ENCODE assay signal across 34 mouse cellular contexts in genomic region chr10:63472473-63472872, GRCm38 (mm10). TPM values are rescaled to one million over a fixed set of nuclear protein-coding genes. Genes with fewer than 3 reads are reported as not detected.
DNase-seq lines count a peak whose midpoint lies in the region; ATAC-seq and TF ChIP-seq lines count a peak whose summit lies in the region.
"Had no signal": no experiment of that assay in that cellular context is flagged by ENCODE, and none has a peak within 500 bp of the region (broad histone marks: within the 10 kb centered on the region; RNA-seq: fewer than 3 reads in every experiment).

No protein-coding gene starts in this region.

- H3K9me3 ChIP-seq in heart, embryonic 13.5 days: no peaks in the 10 kb centered on the region
- H3K9me3 ChIP-seq in kidney, postnatal 0 days (replicated peaks; ENCODE audit: low read length): no peaks in the 10 kb centered on the region
- H3K9me3 ChIP-seq in neural tube, embryonic 13.5 days: no peaks in the 10 kb centered on the region
- H3K9me3 ChIP-seq: embryonic facial prominence, embryonic 13.5 days; forebrain, embryonic 13.5 days; G1E; hindbrain, embryonic 15.5 days; intestine, embryonic 15.5 days; liver, embryonic 13.5 days had no signal

- ATAC-seq in heart, embryonic 13.5 days (ENCODE audit: extremely low read depth, insufficient number of reproducible peaks, low FRiP score, low TSS enrichment): no peak
- no peak for ATAC-seq in kidney, postnatal 0 days (replicated peaks; ENCODE audit: low FRiP score, low read depth)
- peak; percentile 77 for ATAC-seq in neural tube, embryonic 13.5 days (ENCODE audit: low read depth)
- ATAC-seq: forebrain, embryonic 13.5 days; intestine, embryonic 15.5 days had no signal

- intact Hi-C loops in heart, postnatal 10 days (cut with DNase I): no loop called here

- 40% methylated on average over 6 of the region's 6 CpGs for WGBS in heart, embryonic 13.5 days
- WGBS in kidney, postnatal 0 days: 31% methylated on average over 6 of the region's 6 CpGs
- WGBS in neural tube, embryonic 13.5 days: 15% methylated on average over 6 of the region's 6 CpGs

- TF ChIP-seq CTCF in kidney, postnatal 0 days (IDR thresholded peaks at IDR 0.05; ENCODE audit: low read depth): no peak

- H3K27me3 ChIP-seq in heart, embryonic 13.5 days (replicated peaks): no peaks in the 10 kb centered on the region
- no peaks in the 10 kb centered on the region for H3K27me3 ChIP-seq in kidney, postnatal 0 days (ENCODE audit: insufficient read depth, low read length)
- no peaks in the 10 kb centered on the region for H3K27me3 ChIP-seq in neural tube, embryonic 13.5 days
- H3K27me3 ChIP-seq: CH12.LX; embryonic facial prominence, embryonic 13.5 days; forebrain, embryonic 13.5 days; hindbrain, embryonic 15.5 days; intestine, embryonic 15.5 days; liver, embryonic 13.5 days had no signal

- 0 out of 2 replicates have a peak overlapping the region, but pooled peaks have one; percentile 21 for H3K9ac ChIP-seq in heart, embryonic 13.5 days
- no peak overlapping the region for H3K9ac ChIP-seq in kidney, postnatal 0 days (ENCODE audit: low read depth, low read length)
- no peak overlapping the region for H3K9ac ChIP-seq in neural tube, embryonic 13.5 days
- H3K9ac ChIP-seq: embryonic facial prominence, embryonic 13.5 days; forebrain, embryonic 13.5 days; hindbrain, embryonic 15.5 days; intestine, embryonic 15.5 days; liver, embryonic 13.5 days had no signal

- H3K4me2 ChIP-seq in heart, embryonic 13.5 days: no peak overlapping the region
- H3K4me2 ChIP-seq in kidney, postnatal 0 days (ENCODE audit: low read length): no peak overlapping the region
- H3K4me2 ChIP-seq in neural tube, embryonic 13.5 days: no peak overlapping the region
- H3K4me2 ChIP-seq: embryonic facial prominence, embryonic 13.5 days; forebrain, embryonic 13.5 days; hindbrain, embryonic 15.5 days; intestine, embryonic 15.5 days; liver, embryonic 13.5 days; midbrain, embryonic 11.5 days had no signal

- H3K36me3 ChIP-seq in heart, embryonic 13.5 days: peaks cover 10% of the 10 kb centered on the region
- H3K36me3 ChIP-seq in kidney, postnatal 0 days (ENCODE audit: insufficient read depth, low read length): no peaks in the 10 kb centered on the region
- no peaks in the 10 kb centered on the region for H3K36me3 ChIP-seq in neural tube, embryonic 13.5 days
- H3K36me3 ChIP-seq: embryonic facial prominence, embryonic 13.5 days; G1E; hindbrain, embryonic 15.5 days; intestine, embryonic 15.5 days; liver, embryonic 13.5 days had no signal

- peak overlapping the region; percentile 73 for H3K27ac ChIP-seq in heart, embryonic 13.5 days (replicated peaks)
- no peak overlapping the region for H3K27ac ChIP-seq in kidney, postnatal 0 days
- H3K27ac ChIP-seq in neural tube, embryonic 13.5 days (replicated peaks): peak overlapping the region; percentile 42; the same call in 1 of the 2 replicates
- H3K27ac ChIP-seq: embryonic facial prominence, embryonic 13.5 days; forebrain, embryonic 13.5 days; hindbrain, embryonic 15.5 days; intestine, embryonic 15.5 days; liver, embryonic 13.5 days had no signal

- peaks cover 52% of the 10 kb centered on the region for H3K4me1 ChIP-seq in heart, embryonic 13.5 days
- no peaks in the 10 kb centered on the region for H3K4me1 ChIP-seq in kidney, postnatal 0 days (replicated peaks; ENCODE audit: insufficient read depth, low read length)
- no peaks in the 10 kb centered on the region for H3K4me1 ChIP-seq in neural tube, embryonic 13.5 days (replicated peaks)
- H3K4me1 ChIP-seq: forebrain, embryonic 13.5 days; hindbrain, embryonic 15.5 days; liver, embryonic 13.5 days had no signal

- no peak for DNase-seq in heart, postnatal 10 days
- peak; percentile 40 for DNase-seq in kidney, postnatal 0 days (ENCODE audit: low spot score)
- DNase-seq in kidney, postnatal 25 days: no peak
- DNase-seq in testis, postnatal 10 days (ENCODE audit: low spot score): peak; percentile 76
- DNase-seq in spleen, adult 18-20 months: no peak
- DNase-seq: adrenal gland, adult 2 months; B cell, adult 2 months; cerebellum, adult 18-20 months; cerebellum, postnatal 14 days; gastrocnemius, postnatal 36 days; heart, postnatal 4 days; layer of hippocampus, adult 9-11 months; liver, embryonic 13.5 days; lung, adult 2 months; lung, postnatal 14 days; right cerebral cortex, postnatal 14 days; thymus, postnatal 36 days had no signal

- H3K4me3 ChIP-seq in heart, embryonic 13.5 days: no peak overlapping the region
- H3K4me3 ChIP-seq in kidney, postnatal 0 days (replicated peaks; ENCODE audit: low read depth, low read length): no peak overlapping the region
- no peak overlapping the region for H3K4me3 ChIP-seq in neural tube, embryonic 13.5 days
- H3K4me3 ChIP-seq: embryonic facial prominence, embryonic 13.5 days; erythroblast, embryonic 14.5 days; forebrain, embryonic 13.5 days; hindbrain, embryonic 15.5 days; intestine, embryonic 15.5 days; liver, embryonic 13.5 days had no signal

RNA-seq across cellular contexts. Expression of gene Ctnna3, which starts 42.6 kb away (rescaled TPM):
- 18.5 and 21.8 TPM in 2 replicates for polyA plus RNA-seq in heart, embryonic 13.5 days (2015; fragmentation: Nextera tagmentation; extraction: Ambion mirVana)
- total RNA-seq in heart, postnatal 10 days (2021): 10 to 100 TPM; 75.4 to 79.3 TPM
- 0.32 and 0.46 TPM in 2 replicates for polyA plus RNA-seq in kidney, postnatal 0 days (2015; fragmentation: Nextera tagmentation; extraction: Ambion mirVana)
- 3.7 and 4.1 TPM in 2 replicates for polyA plus RNA-seq in neural tube, embryonic 13.5 days (2015; fragmentation: Nextera tagmentation; extraction: Ambion mirVana)
- total RNA-seq: G1E; megakaryocyte progenitor cell, adult 5-6 weeks had no signal
- polyA plus RNA-seq: adrenal gland, adult 2 months; erythroblast, embryonic 14.5 days; G1E; midbrain, embryonic 11.5 days had no signal

RNA-seq across cellular contexts. Expression of gene Gm7075, which starts 50.9 kb away (rescaled TPM):
- polyA plus RNA-seq in heart, embryonic 13.5 days (2015; fragmentation: Nextera tagmentation; extraction: Ambion mirVana): not detected in 2 replicates
- total RNA-seq in heart, postnatal 10 days (2021): not detected
- polyA plus RNA-seq in kidney, postnatal 0 days (2015; fragmentation: Nextera tagmentation; extraction: Ambion mirVana): not detected in 2 replicates
- polyA plus RNA-seq in neural tube, embryonic 13.5 days (2015; fragmentation: Nextera tagmentation; extraction: Ambion mirVana): not detected in 2 replicates
- total RNA-seq: adrenal gland, adult 2 months; CH12.LX; G1E; gastrocnemius, adult 18-20 months; gastrocnemius, postnatal 36 days; heart, postnatal 4 days; left cerebral cortex, adult 18-20 months; left cerebral cortex, postnatal 36 days; megakaryocyte progenitor cell, adult 5-6 weeks; midbrain, postnatal 0 days had no signal
- polyA plus RNA-seq: adrenal gland, adult 2 months; embryonic facial prominence, embryonic 13.5 days; erythroblast, embryonic 14.5 days; forebrain, embryonic 13.5 days; G1E; hindbrain, embryonic 15.5 days; intestine, embryonic 15.5 days; kidney, embryonic 14.5 days; large intestine, adult 2 months; liver, embryonic 13.5 days; lung, adult 2 months; midbrain, embryonic 11.5 days; midbrain, postnatal 0 days had no signal

Comparison
In these comparisons a context has a peak if more than half of its experiments do, and no peak if none do; other contexts are left out.
1. DNase-seq: peak in kidney, postnatal 0 days (single experiment) and testis, postnatal 10 days (single experiment); none in heart, postnatal 10 days (0 of 2), kidney, postnatal 25 days (0 of 2) and spleen, adult 18-20 months (0 of 2).